Mouse (Mus musculus) kidney, postnatal 4 days (tissue): ENCODE measurements around the gene Rgma.

Experiments used
- DNase-seq, 2 experiments: peaks; one replicate each; pipeline ENCODE4 v3.0.0; 2021; ENCODE audit warnings: mixed read lengths in 2 of 2

Gene Rgma

DNA sequence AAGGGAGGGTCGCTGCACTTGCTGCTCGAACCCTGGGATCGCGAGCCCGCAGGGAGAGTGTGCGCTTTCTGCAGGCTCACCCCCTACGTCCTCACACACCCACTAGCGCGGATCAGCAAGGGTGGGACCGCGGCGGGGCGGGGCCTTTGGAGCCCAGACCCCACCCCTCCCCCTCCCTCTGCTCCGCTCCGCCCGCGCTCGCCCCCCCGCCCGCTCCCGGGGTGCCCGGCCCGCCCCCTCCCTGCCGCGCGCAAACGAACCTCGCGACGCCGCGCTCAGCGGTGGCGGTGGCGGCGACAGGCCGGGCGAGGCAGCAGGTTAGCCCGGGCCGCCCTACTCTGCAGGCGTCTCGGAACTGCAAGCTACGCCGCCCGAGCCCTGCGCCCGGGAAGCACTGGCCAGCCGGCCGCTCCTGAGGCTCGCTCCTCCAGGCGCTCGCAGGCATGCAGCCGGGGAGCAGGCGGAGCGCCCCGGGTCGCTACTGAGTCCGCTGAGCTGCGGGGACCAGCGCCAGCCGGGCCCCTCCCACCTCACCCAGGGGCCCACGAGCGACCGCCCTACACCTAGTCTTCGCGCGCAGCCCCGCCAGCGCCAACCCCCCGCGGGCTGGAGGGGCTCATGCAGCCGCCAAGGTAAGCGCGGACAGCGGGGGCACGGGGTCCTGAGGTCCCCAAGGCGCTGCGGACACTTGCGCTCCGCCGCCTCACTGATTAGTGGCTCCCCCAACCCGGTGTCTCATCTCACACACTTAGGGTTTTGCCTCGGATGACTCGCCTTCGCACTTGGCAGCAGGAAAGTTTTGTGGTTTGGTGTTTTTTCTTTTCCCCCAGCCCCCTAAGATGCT, at the start of gene Rgma:
Gene Rgma (plus strand): TSS at position 253 of the 844 bp plus-strand sequence.
- peak; percentile 69 to 81 for DNase-seq

DNA sequence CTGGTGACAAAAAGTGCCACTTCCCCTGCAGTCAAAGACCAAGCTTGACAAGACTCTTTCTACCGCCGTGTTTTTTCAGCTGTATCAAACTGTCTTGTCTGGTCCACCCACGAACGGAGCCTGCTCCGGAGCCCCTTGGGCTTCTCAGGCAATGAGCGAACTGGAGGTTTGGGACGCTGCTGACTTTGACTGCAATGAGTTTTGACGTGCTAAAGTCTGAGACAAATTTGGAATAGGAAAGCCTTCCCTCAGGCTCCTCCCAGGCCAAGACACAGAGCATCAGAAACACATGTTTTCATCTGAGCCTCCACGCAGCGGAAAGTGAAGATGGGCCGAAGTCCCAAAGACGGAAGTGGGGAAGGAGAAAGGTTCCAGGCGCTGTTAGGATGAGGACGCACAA, 49.1 kb upstream of the Rgma start:
- DNase-seq = peak in 1 of 2 experiments; percentile 26

DNA sequence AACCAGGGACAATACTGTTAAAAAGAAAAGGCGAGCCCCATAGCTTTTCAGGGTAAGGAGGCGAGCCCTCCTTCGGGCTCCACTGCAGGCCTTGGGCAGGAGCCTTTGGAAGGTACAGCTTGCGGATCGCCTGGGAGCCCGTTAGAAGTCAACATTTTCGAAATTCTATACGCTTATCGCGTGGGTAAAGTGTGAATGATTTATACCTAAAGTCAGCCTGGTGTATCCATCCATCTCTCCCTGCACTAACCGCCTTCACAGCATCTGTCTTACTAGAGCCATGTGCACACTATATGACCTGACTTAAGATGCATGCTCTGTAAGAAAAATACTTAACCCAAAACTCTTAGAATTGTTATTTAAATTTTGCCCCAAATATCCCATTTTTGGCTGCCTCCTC, 48.6 kb upstream of the Rgma start:
- no peak for DNase-seq

DNA sequence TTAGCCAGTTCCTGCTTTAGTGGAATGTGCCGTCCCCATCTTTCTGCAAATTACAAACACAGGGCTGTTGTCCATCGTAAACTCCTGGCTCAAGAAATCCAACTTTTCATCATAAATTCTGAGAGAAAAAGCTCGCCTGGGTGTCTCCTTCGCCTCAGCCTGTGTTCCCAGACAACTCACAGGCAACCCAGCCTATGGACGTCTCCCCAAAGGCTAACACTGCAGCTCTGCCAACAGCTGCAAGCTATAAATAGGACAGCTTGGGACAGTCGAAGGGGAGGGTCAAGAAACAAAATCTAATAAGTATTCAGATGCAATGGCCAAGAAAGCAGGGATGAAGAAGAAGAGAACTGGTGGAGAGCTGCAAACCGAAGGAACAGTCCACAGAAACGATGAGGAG, 48.1 kb upstream of the Rgma start:
- peak; percentile 50 to 61 for DNase-seq

GRCm38 (mm10) chr7:73327652-73328051, 47.7 kb upstream of the Rgma start:
- no peak for DNase-seq

DNA sequence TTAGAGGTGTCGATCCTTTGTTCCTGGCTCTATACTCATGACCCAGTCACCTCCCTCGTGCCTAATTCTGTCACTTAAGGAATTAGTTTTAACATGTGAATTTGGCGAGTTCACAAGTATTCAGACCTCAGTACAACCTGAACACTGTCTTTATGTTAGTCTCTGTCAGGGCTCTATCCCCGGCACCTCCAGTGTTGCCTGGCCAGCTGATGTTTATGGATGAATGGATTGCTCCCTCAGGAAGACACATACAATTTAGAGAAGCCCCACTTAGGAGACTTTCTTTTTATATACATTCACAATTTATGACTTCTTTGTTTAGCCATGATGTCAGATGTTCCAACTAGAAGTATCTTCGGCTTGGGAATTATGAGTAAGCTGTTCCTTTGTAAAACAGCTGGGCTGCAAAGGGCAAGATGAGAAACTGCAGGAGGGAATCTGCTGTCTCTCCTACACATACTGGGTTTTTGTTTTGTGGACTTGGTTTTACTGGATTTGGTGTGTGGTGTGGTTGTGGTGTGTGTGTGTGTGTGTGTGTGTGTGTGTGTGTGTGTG, 46.6 kb upstream of the Rgma start:
- DNase-seq = no peak

DNA sequence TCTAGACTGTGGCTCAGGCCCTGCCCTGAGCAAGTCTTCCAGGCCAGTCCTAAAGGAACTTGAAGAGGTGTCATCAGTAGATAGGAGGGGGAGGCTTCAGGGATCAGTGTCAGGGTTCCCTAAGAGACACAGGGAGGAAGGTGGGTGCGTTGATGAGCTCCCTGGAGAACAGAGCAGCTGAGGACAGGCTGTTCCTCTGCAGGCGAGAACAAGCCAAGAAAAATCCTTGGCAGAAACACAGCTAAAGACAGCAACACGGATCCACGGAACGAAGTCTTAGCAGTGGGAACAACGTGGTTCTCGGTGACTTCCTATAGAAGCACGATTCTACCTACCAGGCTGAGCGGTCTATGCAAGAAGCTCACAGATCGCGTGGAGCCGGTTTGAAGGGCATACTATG, 44.6 kb upstream of the Rgma start:
- DNase-seq = no peak

- no peak for DNase-seq
These were observed 43.7 kb upstream of the Rgma start for GRCm38 (mm10) chr7:73331645-73332044.

- no peak for DNase-seq
These were observed 41.8 kb upstream of the Rgma start for GRCm38 (mm10) chr7:73333398-73333988.

- DNase-seq = peak in 1 of 2 experiments; percentile 29
These were observed 40.4 kb upstream of the Rgma start for GRCm38 (mm10) chr7:73334883-73335282.

DNA sequence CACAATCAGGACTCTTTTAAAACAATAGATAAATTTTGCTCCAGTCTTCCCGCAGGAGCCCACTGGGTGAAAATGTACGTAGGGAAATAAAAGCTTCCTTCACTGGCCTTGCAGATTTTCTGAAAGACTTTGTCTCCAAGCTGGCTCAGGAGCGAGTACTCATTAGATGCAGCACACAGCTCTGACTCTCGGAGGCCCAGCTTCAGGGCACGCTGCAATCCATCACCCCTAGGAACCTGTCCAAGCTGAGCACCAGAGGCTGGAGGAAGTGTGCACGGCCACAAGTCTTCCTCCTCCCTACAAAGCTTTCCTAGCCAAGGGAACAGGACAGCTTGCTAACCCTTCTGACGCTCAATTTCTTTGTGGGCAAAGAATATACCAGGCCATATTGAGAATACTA, 38.9 kb upstream of the Rgma start:
- DNase-seq = peak in 1 of 2 experiments; percentile 22

GRCm38 (mm10) chr7:73338353-73338752, 37.0 kb upstream of the Rgma start:
- no peak for DNase-seq

GRCm38 (mm10) chr7:73343852-73344251, 31.5 kb upstream of the Rgma start:
- DNase-seq = no peak

- DNase-seq = no peak
These were observed 26.7 kb upstream of the Rgma start for GRCm38 (mm10) chr7:73348585-73349124.

DNA sequence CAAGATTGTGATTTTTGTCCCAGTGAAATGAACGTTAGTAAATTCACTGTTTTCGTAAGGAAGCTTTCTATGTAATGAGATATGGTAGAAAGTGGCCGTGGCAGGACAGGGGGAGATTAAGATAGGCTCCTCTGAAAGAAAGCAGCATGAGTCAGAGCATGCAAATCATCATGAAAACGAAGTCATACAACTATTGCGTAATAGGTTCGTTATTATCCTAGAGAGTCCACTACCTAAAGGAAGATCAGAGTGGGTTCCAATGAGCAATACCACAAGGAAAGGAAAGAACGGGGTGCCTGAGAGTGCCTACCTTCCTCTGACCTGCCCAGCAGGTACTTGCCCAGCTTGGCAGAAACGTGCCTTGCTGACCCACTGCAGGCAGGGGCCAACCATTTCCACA, 26.2 kb upstream of the Rgma start:
- no peak for DNase-seq

DNA sequence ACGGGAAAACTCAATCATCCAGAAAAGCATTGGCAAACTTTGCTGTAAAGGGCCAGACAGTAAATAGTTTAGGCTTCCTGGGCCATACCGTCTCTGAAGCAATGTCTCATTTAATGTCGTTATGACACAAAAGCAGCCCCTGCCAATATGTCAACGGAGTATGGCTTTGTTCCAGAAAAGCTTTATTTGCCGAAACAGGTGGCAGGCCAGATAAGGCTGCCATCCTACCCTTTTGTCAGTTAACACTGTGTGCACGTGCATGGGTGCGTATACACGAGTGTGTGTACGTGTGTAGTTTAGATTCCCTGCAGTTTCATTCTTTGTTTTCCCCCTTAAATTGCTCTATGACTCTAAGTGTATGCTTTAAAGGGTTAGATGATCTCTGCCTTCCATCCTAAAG, 20.1 kb upstream of the Rgma start:
- DNase-seq = no peak

DNA sequence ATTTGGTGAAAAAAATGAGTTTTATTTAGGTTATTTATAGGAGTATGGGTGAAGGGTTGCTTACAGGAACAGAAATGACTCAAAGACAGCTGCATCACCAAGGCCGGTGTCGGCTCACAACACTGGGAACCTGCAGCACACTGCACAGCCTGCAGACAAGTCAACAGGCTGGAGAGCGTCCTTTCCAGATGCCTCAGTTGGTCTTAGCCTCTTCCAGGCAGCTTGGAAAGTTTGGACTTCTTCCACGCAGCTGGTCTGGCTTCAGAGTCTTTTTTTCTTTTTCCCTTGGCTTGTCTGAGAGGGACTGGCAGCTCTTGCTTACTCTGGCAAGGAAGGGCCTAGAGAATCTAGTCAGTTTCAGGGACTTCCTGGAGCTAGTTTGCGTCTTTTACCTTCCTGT, 18.4 kb upstream of the Rgma start:
- no peak for DNase-seq

DNA sequence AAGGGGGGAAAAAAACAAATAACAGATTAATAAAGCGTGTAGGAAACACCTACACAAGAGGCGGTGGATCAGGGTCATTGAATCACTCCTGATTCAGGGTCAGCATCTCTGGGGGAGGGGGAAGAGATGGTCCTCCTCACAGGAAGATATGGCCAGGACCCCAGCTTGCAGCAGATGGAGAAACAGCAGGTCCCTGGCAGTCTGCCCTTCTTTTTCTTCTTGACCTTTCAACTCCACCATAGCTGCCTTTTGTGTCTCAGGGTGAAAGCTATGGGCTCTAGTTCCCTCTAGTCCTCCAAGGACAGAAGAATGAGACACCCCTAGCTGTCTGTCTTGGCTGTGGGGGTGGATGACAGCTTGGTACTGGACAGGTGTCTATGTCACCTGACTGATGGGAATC, 17.7 kb upstream of the Rgma start:
- DNase-seq = no peak

GRCm38 (mm10) chr7:73365511-73365910, 9.8 kb upstream of the Rgma start:
- no peak for DNase-seq

DNA sequence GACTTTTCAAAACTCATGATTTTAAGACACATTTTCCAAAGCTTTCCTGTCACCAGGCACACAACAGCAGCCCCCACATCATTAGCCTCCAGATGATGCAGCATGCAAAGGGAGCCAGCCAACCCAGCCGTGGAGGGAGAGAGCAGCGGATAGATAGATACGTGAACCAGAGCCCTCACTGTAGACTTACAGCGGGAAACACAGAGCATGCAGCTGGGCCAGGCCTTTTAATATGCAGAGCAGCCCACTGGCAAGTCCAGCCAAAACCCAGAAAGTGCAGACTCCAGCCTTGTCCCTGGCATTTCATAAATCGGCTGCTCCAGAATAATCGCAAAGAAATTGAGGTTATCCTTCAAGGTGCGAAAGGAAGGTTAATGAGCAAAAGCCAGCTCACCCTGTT, 9.3 kb upstream of the Rgma start:
- no peak for DNase-seq

- DNase-seq = no peak
These were observed 7.4 kb upstream of the Rgma start for GRCm38 (mm10) chr7:73367681-73368464.

GRCm38 (mm10) chr7:73369992-73370391, 5.3 kb upstream of the Rgma start:
- no peak for DNase-seq
